Mouse (Mus musculus) neural tube, embryonic 14.5 days (tissue): ENCODE data around the gene Sdsl. TPM values are rescaled to one million over a fixed set of nuclear protein-coding genes. Genes with fewer than 3 reads are reported as not detected.
A peak's percentile ranks its signal among the peaks of the same experiment; 100 is the strongest.

ENCODE experiments used
- ATAC-seq: fragments of 200-750 bp; cut with Nextera tagmentation; 2 replicates; pipeline ENCODE4 v1.8.0; 2017; ENCODE audit warnings: low read depth, mild to moderate bottlenecking, moderate TSS enrichment, moderate library complexity
- H3K27ac ChIP-seq: fragments of 300-500 bp; sonication (generic); 2 replicates; pipeline ENCODE4 v1.5.1; 2014; ENCODE audit warnings: low read depth, mild to moderate bottlenecking, control low read depth, low read length, moderate library complexity, mixed read lengths
- H3K27me3 ChIP-seq: fragments of 300-500 bp; sonication (generic); 2 replicates; pipeline ENCODE4 v1.6.1; 2014; ENCODE audit warnings: low read length; ENCODE audit not compliant: control insufficient read depth, insufficient read depth
- H3K36me3 ChIP-seq: fragments of 300-500 bp; sonication (generic); 2 replicates; pipeline ENCODE4 v1.6.1; 2014; ENCODE audit warnings: low read length, mixed read lengths; ENCODE audit not compliant: control insufficient read depth, insufficient read depth
- H3K4me1 ChIP-seq: fragments of 300-500 bp; sonication (generic); 2 replicates; pipeline ENCODE4 v1.6.1; 2014; ENCODE audit warnings: low read length; ENCODE audit not compliant: control insufficient read depth, insufficient read depth
- H3K4me2 ChIP-seq: fragments of 300-500 bp; sonication (generic); 2 replicates; pipeline ENCODE4 v1.6.1; 2014; ENCODE audit warnings: mild to moderate bottlenecking, low read depth, low read length, control low read depth
- H3K4me3 ChIP-seq: fragments of 300-500 bp; sonication (generic); 2 replicates; pipeline ENCODE4 v1.5.1; 2014; ENCODE audit warnings: low read depth, low read length, control low read depth, mixed read lengths
- H3K9ac ChIP-seq: fragments of 300-500 bp; sonication (generic); replicated peaks from 2 replicates; pipeline ENCODE4 v1.6.1; 2014; ENCODE audit warnings: low read depth, mild to moderate bottlenecking, control low read depth, low read length, mixed read lengths
- H3K9me3 ChIP-seq: fragments of 300-500 bp; sonication (generic); 2 replicates; pipeline ENCODE4 v1.6.1; 2016; ENCODE audit warnings: low read length; ENCODE audit not compliant: control insufficient read depth
- WGBS: fragments of 180-500 bp; shearing (Covaris S2); extraction: QIAGEN DNeasy Blood & Tissue Kit; methylation state at CpG from one replicate; pipeline ENCODE4 v1.1.7; 2014; 5-methylcytosine and 5-hydroxymethylcytosine counted together
- polyA plus RNA-seq: library from polyadenylated mRNA; unstranded; fragments of >200 nt; fragmentation: Nextera tagmentation; extraction: Ambion mirVana; gene quantifications from 2 replicates; pipeline ENCODE4 v1.2.1, GENCODE M21; 2014

Gene Sdsl
- polyA plus RNA-seq, 1 experiment from 2014 or later, result 8.3 TPM

DNA sequence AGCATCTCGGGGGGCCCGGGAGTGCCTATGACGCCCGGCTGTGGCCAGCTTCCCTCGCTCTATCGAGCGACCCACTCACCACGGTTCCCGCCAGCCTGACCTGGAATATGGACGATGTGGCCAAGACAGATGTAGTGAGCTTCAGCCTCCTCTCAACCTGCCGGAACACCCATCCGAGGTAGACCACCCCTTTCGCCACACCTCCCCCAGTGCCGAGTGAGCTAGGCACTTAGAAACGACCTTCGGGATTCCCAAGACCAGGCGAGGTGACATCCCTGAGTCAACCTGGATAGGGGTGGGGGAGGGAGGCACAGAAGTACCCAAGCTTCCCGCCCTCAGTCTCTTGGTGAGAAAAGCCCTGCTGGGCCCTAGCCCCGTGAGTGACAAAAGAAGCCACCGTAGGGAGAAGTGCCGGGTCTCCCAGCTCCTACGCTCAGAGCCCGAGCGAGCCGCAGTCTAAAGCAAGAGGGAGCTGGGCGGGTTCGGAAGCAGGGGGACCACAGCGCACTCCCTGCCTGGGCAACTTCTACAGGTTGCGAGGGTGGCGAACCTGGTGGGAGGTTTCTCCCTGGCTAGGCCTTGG, 41.5 kb downstream of the Sdsl start:
- H3K4me3 ChIP-seq, result peak overlapping the region; percentile 53
- no peak for ATAC-seq
- H3K27me3 ChIP-seq, result peaks cover 46% of the 10 kb centered on the region
- peak overlapping the region; percentile 89 for H3K9ac ChIP-seq
- no peaks in the 10 kb centered on the region for H3K36me3 ChIP-seq
- H3K27ac ChIP-seq, result peak overlapping the region; percentile 87
- H3K9me3 ChIP-seq, result no peaks in the 10 kb centered on the region
- H3K4me1 ChIP-seq, result peaks cover 2% of the 10 kb centered on the region; the same call in 1 of the 2 replicates
- WGBS, result 2% methylated on average over 30 of the region's 30 CpGs
- peak overlapping the region; percentile 68 for H3K4me2 ChIP-seq

GRCm38 (mm10) chr5:120429692-120430091, 42.9 kb downstream of the Sdsl start:
- H3K36me3 ChIP-seq, result no peaks in the 10 kb centered on the region
- peak overlapping the region; percentile 89 for H3K9ac ChIP-seq
- H3K4me2 ChIP-seq, result peak overlapping the region; percentile 68
- H3K27ac ChIP-seq, result peak overlapping the region; percentile 85
- no peak for ATAC-seq
- WGBS, result 3% methylated on average over 6 of the region's 6 CpGs
- no peaks in the 10 kb centered on the region for H3K4me1 ChIP-seq
- H3K4me3 ChIP-seq, result peak overlapping the region; percentile 53
- H3K9me3 ChIP-seq, result no peaks in the 10 kb centered on the region
- peaks cover 38% of the 10 kb centered on the region for H3K27me3 ChIP-seq

GRCm38 (mm10) chr5:120428990-120429389, 43.6 kb downstream of the Sdsl start:
- ATAC-seq, result no peak
- H3K27me3 ChIP-seq, result peaks cover 36% of the 10 kb centered on the region
- 1% methylated on average over 5 of the region's 6 CpGs for WGBS

DNA sequence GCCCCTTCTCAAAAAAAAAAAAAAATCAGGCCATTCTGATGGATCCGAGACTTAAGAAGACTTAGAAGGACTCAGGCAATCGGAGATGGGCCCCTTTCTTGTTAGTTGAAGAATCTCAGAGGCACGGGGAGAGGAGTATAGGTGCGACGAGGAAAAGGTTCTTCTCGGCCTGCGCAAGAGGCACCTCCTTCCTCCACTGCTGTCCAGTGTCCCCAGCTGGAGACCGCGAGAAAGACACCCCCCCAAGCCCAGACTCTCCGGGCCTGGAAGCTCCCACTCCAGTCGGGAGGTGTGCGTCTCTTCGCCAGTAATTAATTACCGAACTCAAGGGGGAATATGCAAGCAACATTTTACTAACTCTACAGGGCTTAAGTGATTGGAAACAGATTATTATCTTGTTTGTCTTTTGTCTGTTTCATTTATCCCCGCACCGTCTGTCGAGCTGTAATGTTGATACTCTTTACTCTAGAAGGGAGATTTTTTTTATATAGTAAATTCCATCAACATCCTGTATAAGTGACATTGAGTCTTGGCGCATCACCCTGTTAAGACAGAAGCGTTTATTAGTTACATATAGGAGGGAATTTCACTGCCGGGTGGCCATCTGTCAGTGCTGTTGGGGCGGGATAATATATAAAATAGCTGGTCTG, 44.3 kb downstream of the Sdsl start:
- peak overlapping the region; percentile 66 for H3K9ac ChIP-seq
- H3K4me1 ChIP-seq, result no peaks in the 10 kb centered on the region
- H3K27me3 ChIP-seq, result peaks cover 31% of the 10 kb centered on the region
- ATAC-seq, result no peak
- H3K36me3 ChIP-seq, result no peaks in the 10 kb centered on the region
- H3K4me3 ChIP-seq, result peak overlapping the region; percentile 32
- WGBS, result under 1% methylated on average over 21 of the region's 21 CpGs
- no peaks in the 10 kb centered on the region for H3K9me3 ChIP-seq
- H3K27ac ChIP-seq, result peak overlapping the region; percentile 94
- peak overlapping the region; percentile 68 for H3K4me2 ChIP-seq

More at GRCm38 (mm10) chr5:120428990-120429389, 43.6 kb downstream of the Sdsl start:
- H3K4me2 ChIP-seq, result peak overlapping the region; percentile 68
- peak overlapping the region; percentile 32 for H3K4me3 ChIP-seq
- H3K9me3 ChIP-seq, result no peaks in the 10 kb centered on the region
- no peaks in the 10 kb centered on the region for H3K36me3 ChIP-seq
- peak overlapping the region; percentile 94 for H3K27ac ChIP-seq
- H3K9ac ChIP-seq, result peak overlapping the region; percentile 66
- H3K4me1 ChIP-seq, result no peaks in the 10 kb centered on the region

DNA sequence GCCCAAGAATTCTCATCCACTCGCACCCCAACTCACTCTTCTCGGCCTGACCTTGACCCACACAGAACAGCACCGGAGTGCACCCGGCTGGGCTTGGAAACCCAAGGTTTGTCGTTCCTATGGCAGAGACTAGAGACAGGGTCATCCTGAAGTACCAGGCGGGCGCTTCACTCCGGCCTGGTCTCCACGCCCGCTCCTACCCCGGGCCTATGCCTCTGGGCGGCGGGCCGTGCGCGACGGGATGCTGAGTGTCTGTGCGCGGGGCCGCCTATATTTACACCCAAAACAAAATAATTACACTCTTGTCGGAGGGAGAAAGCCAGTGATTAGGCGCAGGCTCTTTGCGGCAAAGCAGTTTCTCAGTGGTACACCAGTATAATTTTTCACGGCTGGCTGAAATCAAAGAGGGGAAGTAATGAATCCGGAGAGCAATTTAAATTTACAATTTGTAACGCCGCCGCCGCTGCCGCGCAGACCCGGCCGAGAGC, 45.1 kb downstream of the Sdsl start:
- WGBS, result 2% methylated on average over 33 of the region's 33 CpGs
- H3K4me1 ChIP-seq, result no peaks in the 10 kb centered on the region
- peak overlapping the region; percentile 94 for H3K27ac ChIP-seq
- no peak for ATAC-seq
- no peaks in the 10 kb centered on the region for H3K36me3 ChIP-seq
- H3K27me3 ChIP-seq, result peaks cover 30% of the 10 kb centered on the region
- no peaks in the 10 kb centered on the region for H3K9me3 ChIP-seq
- peak overlapping the region; percentile 66 for H3K9ac ChIP-seq
- H3K4me3 ChIP-seq, result peak overlapping the region; percentile 32
- H3K4me2 ChIP-seq, result peak overlapping the region; percentile 68

- Histone ChIP-seq H3K4me1 (no peaks in the 10 kb centered on the region), H3K9ac (peak overlapping the region; percentile 66), H3K36me3 (no peaks in the 10 kb centered on the region), H3K4me3 (peak overlapping the region; percentile 32), H3K27me3 (peaks cover 29% of the 10 kb centered on the region), H3K27ac (peak overlapping the region; percentile 94), H3K4me2 (peak overlapping the region; percentile 68), H3K9me3 (no peaks in the 10 kb centered on the region)
- WGBS, result 3% methylated on average over 10 of the region's 10 CpGs
- ATAC-seq, result no peak
Measured at GRCm38 (mm10) chr5:120426572-120426971, 46.0 kb downstream of the Sdsl start.

DNA sequence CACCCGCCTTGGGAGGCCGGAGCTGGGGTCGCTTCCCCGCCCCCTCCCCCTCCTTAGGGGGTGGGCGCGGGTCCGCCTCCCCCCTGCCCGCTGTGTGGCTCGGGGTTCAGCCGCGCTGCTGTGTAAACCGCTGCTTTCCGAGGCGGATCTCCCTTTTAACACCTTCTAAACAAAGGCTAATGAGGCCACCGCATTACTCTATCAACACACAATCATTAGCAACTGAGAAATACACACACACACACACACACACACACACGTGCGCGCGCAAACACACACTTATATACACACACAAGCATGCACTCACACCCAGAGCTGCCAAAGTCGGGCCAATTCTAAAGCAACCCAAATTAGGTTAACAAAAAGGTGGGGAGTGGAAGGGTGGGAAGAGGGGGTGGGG, 46.9 kb downstream of the Sdsl start:
- Histone ChIP-seq H3K4me1 (0 out of 2 replicates have a peak, but pooled peaks cover under 1% of the 10 kb centered on the region), H3K4me2 (peak overlapping the region; percentile 60), H3K27me3 (peaks cover 30% of the 10 kb centered on the region), H3K9ac (peak overlapping the region; percentile 72), H3K36me3 (no peaks in the 10 kb centered on the region), H3K4me3 (peak overlapping the region; percentile 36), H3K27ac (peak overlapping the region; percentile 82), H3K9me3 (no peaks in the 10 kb centered on the region)
- no peak for ATAC-seq
- WGBS, result under 1% methylated on average over 13 of the region's 20 CpGs

DNA sequence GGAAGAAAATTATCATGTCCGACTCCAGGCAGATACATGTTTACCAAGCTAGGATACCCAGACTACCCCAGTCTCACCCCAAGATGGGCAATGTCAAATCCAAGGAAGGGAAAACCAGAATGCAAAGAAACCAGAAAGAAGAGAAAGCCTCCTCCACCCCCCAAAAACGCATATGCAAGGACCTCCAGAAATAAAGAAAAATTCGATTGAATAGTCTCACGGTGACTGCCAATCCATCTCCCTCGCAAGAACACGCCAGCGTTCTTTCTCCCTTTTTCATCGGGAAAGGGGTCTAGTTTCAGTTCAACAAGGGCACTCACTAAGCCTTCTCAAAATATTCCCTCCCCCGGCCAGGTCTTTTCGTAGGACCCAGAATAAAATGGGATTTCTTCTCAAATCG, 48.0 kb downstream of the Sdsl start:
- H3K27ac ChIP-seq, result peak overlapping the region; percentile 82
- ATAC-seq, result no peak
- H3K9me3 ChIP-seq, result no peaks in the 10 kb centered on the region
- H3K4me3 ChIP-seq, result peak overlapping the region; percentile 36
- WGBS, result 2% methylated on average over 11 of the region's 11 CpGs
- 0 out of 2 replicates have a peak, but pooled peaks cover 6% of the 10 kb centered on the region for H3K4me1 ChIP-seq
- peaks cover 24% of the 10 kb centered on the region for H3K27me3 ChIP-seq
- peak overlapping the region; percentile 60 for H3K4me2 ChIP-seq
- H3K9ac ChIP-seq, result peak overlapping the region; percentile 72
- H3K36me3 ChIP-seq, result no peaks in the 10 kb centered on the region

DNA sequence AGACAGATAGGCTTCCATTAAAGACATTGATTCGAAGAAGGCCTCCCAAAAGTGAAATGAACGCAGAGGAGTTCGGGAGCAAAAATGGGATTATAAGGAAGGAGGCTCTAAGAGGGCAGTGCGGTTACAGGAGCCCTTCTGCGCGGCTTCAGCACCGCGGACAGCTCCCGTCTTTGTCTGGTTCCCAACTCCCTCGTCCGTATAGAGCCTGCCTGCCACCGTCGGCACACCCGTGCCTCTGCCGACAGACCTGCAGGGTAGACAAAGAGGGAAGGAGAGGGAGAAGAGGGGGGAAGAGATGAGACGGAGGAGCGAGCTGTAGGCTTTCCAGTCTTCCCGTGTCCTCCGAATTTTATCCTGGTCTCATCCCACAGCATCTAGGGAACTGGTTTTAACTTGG, 48.6 kb downstream of the Sdsl start:
- WGBS, result 1% methylated on average over 19 of the region's 19 CpGs

More for the DNA sequence above, 48.6 kb downstream of the Sdsl start:
- Histone ChIP-seq H3K9ac (peak overlapping the region; percentile 72), H3K27ac (peak overlapping the region; percentile 82), H3K36me3 (no peaks in the 10 kb centered on the region), H3K4me3 (peak overlapping the region; percentile 36), H3K9me3 (no peaks in the 10 kb centered on the region), H3K4me2 (peak overlapping the region; percentile 60), H3K4me1 (0 out of 2 replicates have a peak, but pooled peaks cover 6% of the 10 kb centered on the region), H3K27me3 (peaks cover 23% of the 10 kb centered on the region)
- ATAC-seq, result no peak
